Mouse (Mus musculus): ENCODE results near the gene Slc6a16.

- TF ChIP-seq CTCF (conservative IDR thresholded peaks at IDR 0.05; ENCODE audit: insufficient read depth, insufficient read length, low read depth, low read length) (no peak), POLR2A (IDR thresholded peaks at IDR 0.05; ENCODE audit: low read depth, low read length) (no peak)
These were observed 7.1 kb upstream of the Slc6a16 start for GRCm38 (mm10) chr7:45233580-45234332.

All from kidney, adult 2 months (tissue).